35 mouse cellular contexts compared by ENCODE assay signal in genomic region chr4:53710555-53711328, GRCm38 (mm10).
"Had no signal": no experiment of that assay in that cellular context is flagged by ENCODE, and none has a peak within 500 bp of the region (broad histone marks: within the 10 kb centered on the region; RNA-seq: fewer than 3 reads in every experiment).

No protein-coding gene starts in this region.

- H3K36me3 ChIP-seq: heart, embryonic 10.5 days; heart, embryonic 13.5 days; heart, embryonic 15.5 days; hindbrain, embryonic 10.5 days; hindbrain, embryonic 12.5 days; hindbrain, embryonic 13.5 days; hindbrain, embryonic 15.5 days; intestine, embryonic 15.5 days; kidney, embryonic 15.5 days had no signal

- H3K9me3 ChIP-seq: heart, embryonic 10.5 days; heart, embryonic 13.5 days; heart, embryonic 15.5 days; hindbrain, embryonic 10.5 days; hindbrain, embryonic 12.5 days; hindbrain, embryonic 13.5 days; hindbrain, embryonic 15.5 days; intestine, embryonic 15.5 days; kidney, embryonic 15.5 days had no signal

- H3K9ac ChIP-seq: heart, embryonic 13.5 days; heart, embryonic 15.5 days; hindbrain, embryonic 12.5 days; hindbrain, embryonic 13.5 days; hindbrain, embryonic 14.5 days; hindbrain, embryonic 15.5 days; intestine, embryonic 15.5 days; kidney, embryonic 15.5 days had no signal

- H3K4me2 ChIP-seq: heart, embryonic 11.5 days; heart, embryonic 13.5 days; heart, embryonic 15.5 days; hindbrain, embryonic 12.5 days; hindbrain, embryonic 13.5 days; hindbrain, embryonic 14.5 days; hindbrain, embryonic 15.5 days; intestine, embryonic 15.5 days; kidney, embryonic 15.5 days had no signal

- H3K4me3 ChIP-seq: heart, embryonic 10.5 days; heart, embryonic 13.5 days; heart, embryonic 15.5 days; hindbrain, embryonic 10.5 days; hindbrain, embryonic 12.5 days; hindbrain, embryonic 13.5 days; hindbrain, embryonic 15.5 days; intestine, embryonic 15.5 days; kidney, embryonic 15.5 days; layer of hippocampus, adult 2 months; left cerebral cortex, adult 2 months had no signal

- H3K27me3 ChIP-seq: heart, embryonic 13.5 days; heart, embryonic 15.5 days; hindbrain, embryonic 12.5 days; hindbrain, embryonic 13.5 days; hindbrain, embryonic 15.5 days; intestine, embryonic 15.5 days; kidney, embryonic 15.5 days had no signal

- H3K4me1 ChIP-seq: intestine, embryonic 15.5 days had no signal

- DNase-seq: heart, postnatal 10 days; heart, postnatal 14 days; heart, postnatal 36 days; heart, postnatal 4 days; kidney, adult 11 months; kidney, adult 18-20 months; kidney, adult 2 months; kidney, adult 8-10 months; kidney, adult 9 months; kidney, postnatal 10 days; kidney, postnatal 14 days; kidney, postnatal 25 days; kidney, postnatal 36 days; kidney, postnatal 4 days; layer of hippocampus, adult 9-11 months; layer of hippocampus, postnatal 36 days had no signal

- H3K27ac ChIP-seq: heart, embryonic 10.5 days; heart, embryonic 13.5 days; heart, embryonic 15.5 days; hindbrain, embryonic 10.5 days; hindbrain, embryonic 12.5 days; hindbrain, embryonic 13.5 days; hindbrain, embryonic 14.5 days; hindbrain, embryonic 15.5 days; hindbrain, postnatal 0 days; intestine, embryonic 15.5 days; kidney, embryonic 15.5 days; kidney, postnatal 0 days; layer of hippocampus, adult 2 months; left cerebral cortex, adult 2 months had no signal

- ATAC-seq: hindbrain, embryonic 16.5 days; hindbrain, postnatal 0 days; inflammation-experienced regulatory T-cells, adult 6 months; intestine, embryonic 15.5 days; intestine, embryonic 16.5 days; intestine, postnatal 0 days had no signal
